Mouse (Mus musculus) thymus, postnatal 14 days (tissue): ENCODE results near the gene Minpp1.
A peak's percentile ranks its signal among the peaks of the same experiment; 100 is the strongest.
"Not testable (repeated sequence)": the region's sequence is repeated elsewhere in the genome, so short reads cannot be mapped to it uniquely, and the experiment has no call there.

ENCODE experiments used
- DNase-seq: peaks from one replicate; pipeline ENCODE4 v3.0.0; 2021

Minpp1 gene

GRCm38 (mm10) chr19:32485681-32486105 is at the start of gene Minpp1:
Gene Minpp1, plus strand, starts transcription at chr19:32485769.
- DNase-seq = peak; percentile 95

- no peak for DNase-seq
Observed at GRCm38 (mm10) chr19:32439356-32439755, 46.2 kb upstream of the Minpp1 start.

- DNase-seq = peak; percentile 58
Observed at GRCm38 (mm10) chr19:32441568-32441967, 44.0 kb upstream of the Minpp1 start.

GRCm38 (mm10) chr19:32448931-32449330 is 36.6 kb upstream of the Minpp1 start:
- DNase-seq = no peak

- no peak for DNase-seq
Observed at GRCm38 (mm10) chr19:32452231-32452630, 33.3 kb upstream of the Minpp1 start.

DNA sequence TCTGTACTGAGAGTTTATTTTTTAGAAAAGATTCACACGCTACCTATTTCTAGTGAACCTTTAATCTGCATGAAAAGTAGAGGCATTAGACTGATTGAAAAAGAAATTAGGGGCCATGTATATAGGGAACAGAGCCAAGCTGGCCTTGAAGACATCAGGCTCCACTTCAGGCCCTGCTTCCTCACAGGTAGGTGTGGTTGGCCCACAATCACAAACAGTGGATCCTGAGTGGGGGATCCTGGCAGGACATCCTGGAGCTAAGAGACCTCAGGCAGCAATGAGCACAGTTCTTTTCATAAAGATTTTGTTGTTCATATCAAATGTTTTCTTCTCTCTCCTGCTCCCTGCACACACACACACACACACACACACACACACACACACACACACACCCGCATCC is 28.8 kb upstream of the Minpp1 start:
- DNase-seq = no peak

DNA sequence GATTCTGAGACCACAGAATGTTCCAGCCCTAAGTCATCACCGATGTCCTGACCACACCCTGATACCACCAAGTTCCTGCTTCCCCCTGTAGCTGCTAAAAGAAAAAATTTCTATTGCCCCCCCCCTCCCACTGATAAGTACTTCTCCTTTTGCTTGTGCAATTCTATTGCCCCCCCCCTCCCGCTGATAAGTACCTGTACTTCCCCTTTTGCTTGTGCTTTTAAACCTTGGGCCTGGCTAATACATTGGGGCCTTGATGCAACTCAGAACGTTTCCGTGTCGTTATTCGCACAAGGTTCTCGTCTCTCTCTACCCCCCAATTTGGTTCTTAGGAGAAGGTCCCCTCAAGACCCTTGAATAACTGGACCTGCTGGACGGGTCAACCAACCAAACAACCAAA is 27.9 kb upstream of the Minpp1 start:
- not testable (repeated sequence) for DNase-seq

- no peak for DNase-seq
Observed at GRCm38 (mm10) chr19:32463037-32463436, 22.5 kb upstream of the Minpp1 start.

DNA sequence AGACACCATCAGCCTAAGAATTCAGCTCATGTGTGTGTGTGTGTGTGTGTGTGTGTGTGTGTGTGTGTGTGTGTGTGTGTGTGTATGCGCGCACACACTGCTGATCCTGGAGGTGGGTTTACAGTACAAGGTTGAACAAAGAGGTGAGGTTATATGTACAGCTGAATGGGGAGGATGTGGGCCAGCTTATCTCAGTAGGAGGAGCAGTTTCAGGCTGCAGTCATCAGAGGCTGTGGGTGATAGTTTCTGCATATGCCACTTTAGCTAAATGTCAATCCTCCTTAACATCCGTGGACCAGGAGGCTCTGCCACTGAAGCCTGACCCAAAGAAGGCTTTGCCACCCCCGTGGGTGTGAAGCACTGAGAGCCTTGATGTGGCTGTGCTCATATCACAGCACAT is 20.3 kb upstream of the Minpp1 start:
- peak; percentile 52 for DNase-seq

GRCm38 (mm10) chr19:32466478-32466877 is 19.1 kb upstream of the Minpp1 start, which contains the start of gene Rpl9-ps6:
Gene Rpl9-ps6, minus strand, starts transcription at chr19:32466578.
- DNase-seq = no peak

- no peak for DNase-seq
Observed at GRCm38 (mm10) chr19:32467325-32467724, 18.2 kb upstream of the Minpp1 start.

DNA sequence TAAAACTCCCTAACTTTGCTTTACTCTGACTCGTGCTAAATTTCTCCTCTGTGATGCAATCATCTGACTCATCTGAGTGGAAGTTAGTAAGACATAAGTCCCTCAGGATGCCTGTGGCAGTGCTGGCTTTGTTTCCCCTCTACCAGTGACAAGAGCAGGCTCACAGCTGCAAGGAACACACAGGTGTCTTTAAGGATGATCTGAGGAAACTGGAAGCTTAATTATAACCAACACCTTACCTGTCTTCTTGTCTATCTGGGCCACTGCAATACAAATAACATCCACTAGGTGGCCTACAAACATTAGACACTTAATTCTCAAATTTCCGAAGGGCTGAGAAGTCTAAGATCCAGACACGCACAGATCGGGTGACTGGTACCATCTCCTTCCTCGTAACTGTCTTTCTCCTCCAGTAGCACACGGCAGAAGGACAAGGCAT is 15.5 kb upstream of the Minpp1 start:
- DNase-seq = peak; percentile 62

GRCm38 (mm10) chr19:32470570-32471263 is 14.9 kb upstream of the Minpp1 start:
- DNase-seq = no peak

DNA sequence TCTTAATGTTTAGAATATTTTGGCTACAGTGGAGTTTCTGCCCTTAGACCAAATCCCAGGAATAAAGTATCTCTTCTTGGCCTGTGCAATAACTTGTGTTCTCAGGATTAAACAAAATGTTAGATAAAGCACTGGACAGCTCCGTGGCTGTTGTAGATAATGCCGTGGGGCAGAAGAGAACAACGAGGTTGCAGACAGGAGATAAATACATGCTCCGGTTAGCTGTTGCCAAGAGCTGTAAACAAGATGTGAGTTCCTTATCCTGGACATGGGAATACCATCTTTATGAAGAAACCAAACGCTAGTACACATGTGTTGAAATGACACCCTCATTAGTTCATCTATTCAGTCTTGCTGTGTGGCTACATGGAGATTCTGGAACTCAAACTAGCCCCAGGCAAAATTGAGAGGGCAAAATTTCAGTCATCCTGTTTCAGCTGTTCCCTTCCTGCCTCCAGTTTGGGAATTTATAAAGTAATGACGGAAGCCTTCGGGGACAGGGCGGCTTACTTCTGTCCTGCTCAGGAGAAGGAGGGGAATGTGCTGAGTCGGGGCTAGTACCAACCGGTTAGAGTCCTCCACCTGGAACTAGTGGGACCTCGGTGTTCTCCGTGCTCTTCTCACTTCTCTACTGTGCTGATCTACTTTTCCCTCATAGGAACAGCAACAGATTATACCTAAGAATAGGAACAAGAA is 9.4 kb upstream of the Minpp1 start:
- no peak for DNase-seq

GRCm38 (mm10) chr19:32476712-32477052 is 8.9 kb upstream of the Minpp1 start:
- no peak for DNase-seq

GRCm38 (mm10) chr19:32480255-32480654 is 5.3 kb upstream of the Minpp1 start:
- DNase-seq = no peak

- no peak for DNase-seq
Observed at GRCm38 (mm10) chr19:32480791-32481442, 4.7 kb upstream of the Minpp1 start.

DNA sequence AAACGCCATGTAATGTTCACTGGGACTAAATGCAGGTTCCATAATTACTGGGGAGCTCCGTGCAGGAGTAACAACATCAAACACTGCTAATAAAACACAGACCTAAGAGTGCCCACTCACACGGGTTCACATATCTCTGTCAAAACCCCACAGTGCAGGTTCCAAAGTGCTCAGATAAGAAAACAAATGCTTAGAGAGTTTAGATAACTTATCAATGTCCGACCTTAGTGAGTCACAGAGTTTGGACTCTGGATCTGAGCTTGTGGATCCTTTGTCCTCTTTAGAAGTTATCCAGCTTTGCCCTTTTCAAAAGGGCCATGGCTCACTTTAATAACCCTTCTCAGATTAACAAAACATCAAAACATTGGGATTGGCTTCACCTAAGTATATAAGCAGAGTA is 4.1 kb upstream of the Minpp1 start:
- DNase-seq = no peak

- DNase-seq = no peak
Observed at GRCm38 (mm10) chr19:32484941-32485660, 468 bp upstream of the Minpp1 start.

GRCm38 (mm10) chr19:32486106-32486724 is 646 bp downstream of the Minpp1 start:
- DNase-seq = peak; percentile 80

DNA sequence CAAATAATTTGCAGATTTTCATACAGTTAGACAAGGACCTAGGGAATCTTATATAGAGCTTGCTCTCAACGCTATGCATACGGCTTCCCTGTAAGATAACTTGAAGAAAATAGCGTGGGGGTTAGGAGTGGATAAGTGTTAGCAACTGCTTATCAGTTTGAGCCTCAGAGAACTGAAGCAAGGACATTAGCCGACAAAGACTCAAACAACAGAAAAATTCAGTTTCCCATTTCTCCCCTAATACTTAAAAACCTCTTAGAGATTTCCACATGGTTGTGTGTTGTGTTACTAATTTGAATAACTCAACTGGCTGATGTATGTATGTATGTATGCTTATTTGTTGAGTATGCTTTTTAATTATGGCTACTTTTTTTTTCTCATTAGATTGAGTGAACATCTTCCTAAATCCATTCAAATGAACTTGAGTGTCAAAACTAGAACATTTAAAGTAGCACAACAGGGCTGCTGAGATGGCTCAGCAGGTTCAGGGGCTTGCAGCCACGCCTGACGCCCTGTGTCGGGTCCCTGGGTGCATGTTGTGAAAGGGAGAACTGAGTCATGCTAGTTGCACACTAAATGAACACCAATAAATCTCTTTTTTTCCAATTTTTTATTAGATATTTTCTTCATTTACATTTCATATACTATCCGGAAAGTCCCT is 2.2 kb downstream of the Minpp1 start:
- DNase-seq = no peak
